Mouse (Mus musculus) heart, embryonic 10.5 days (tissue): ENCODE measurements at regions not wholly inside any gene's neighbourhood (a gene's known extent, or its start where the extent isn't known, plus 50 kb on each side); places are given as distances from the start of the nearest gene placed in this dataset.

Experiments used
- DNase-seq: peaks from one replicate; pipeline ENCODE4 v3.0.0-alpha.2; 2017; ENCODE audit warnings: low spot score
- H3K27ac ChIP-seq: fragments of 300-500 bp; sonication (generic); 2 replicates; pipeline ENCODE4 v1.5.1; 2016; ENCODE audit warnings: mild to moderate bottlenecking
- H3K27me3 ChIP-seq: fragments of 300-500 bp; sonication (generic); 2 replicates; pipeline ENCODE4 v1.6.1; 2016; ENCODE audit warnings: mild to moderate bottlenecking; ENCODE audit not compliant: poor library complexity, insufficient read depth, severe bottlenecking
- H3K36me3 ChIP-seq: fragments of 300-500 bp; sonication (generic); 2 replicates; pipeline ENCODE4 v1.6.1; 2016; ENCODE audit warnings: mild to moderate bottlenecking, moderate library complexity
- H3K4me1 ChIP-seq: fragments of 300-500 bp; sonication (generic); 2 replicates; pipeline ENCODE4 v1.6.1; 2016; ENCODE audit warnings: mild to moderate bottlenecking
- H3K4me3 ChIP-seq: fragments of 300-500 bp; sonication (generic); 2 replicates; pipeline ENCODE4 v1.5.1; 2016; ENCODE audit warnings: mild to moderate bottlenecking, moderate library complexity
- H3K9me3 ChIP-seq: fragments of 300-500 bp; sonication (generic); 2 replicates; pipeline ENCODE4 v1.6.1; 2016; ENCODE audit warnings: mild to moderate bottlenecking, moderate library complexity
- WGBS: fragments of 180-500 bp; shearing (Covaris S2); methylation state at CpG from one replicate; pipeline ENCODE4 v1.1.7; 2016; 5-methylcytosine and 5-hydroxymethylcytosine counted together

GRCm38 (mm10) chr11:112621385-112622120 lies 160.5 kb upstream of the Sox9 start:
- Histone ChIP-seq H3K36me3 (no peaks in the 10 kb centered on the region), H3K9me3 (no peaks in the 10 kb centered on the region), H3K4me1 (peaks cover 19% of the 10 kb centered on the region), H3K27ac (0 out of 2 replicates have a peak overlapping the region, but pooled peaks have one; percentile 73), H3K27me3 (no peaks in the 10 kb centered on the region; the same call in 1 of the 2 replicates), H3K4me3 (peak overlapping the region; percentile 40)
- 58% methylated on average over 9 of the region's 9 CpGs for WGBS
- DNase-seq, result no peak

GRCm38 (mm10) chr11:112649298-112649697 lies 132.7 kb upstream of the Sox9 start:
- WGBS, result 54% methylated on average over 9 of the region's 9 CpGs
- H3K4me3 ChIP-seq, result no peak overlapping the region
- H3K4me1 ChIP-seq, result no peaks in the 10 kb centered on the region
- H3K9me3 ChIP-seq, result no peaks in the 10 kb centered on the region
- H3K36me3 ChIP-seq, result no peaks in the 10 kb centered on the region
- H3K27me3 ChIP-seq, result no peaks in the 10 kb centered on the region
- no peak for DNase-seq
- H3K27ac ChIP-seq, result no peak overlapping the region

DNA sequence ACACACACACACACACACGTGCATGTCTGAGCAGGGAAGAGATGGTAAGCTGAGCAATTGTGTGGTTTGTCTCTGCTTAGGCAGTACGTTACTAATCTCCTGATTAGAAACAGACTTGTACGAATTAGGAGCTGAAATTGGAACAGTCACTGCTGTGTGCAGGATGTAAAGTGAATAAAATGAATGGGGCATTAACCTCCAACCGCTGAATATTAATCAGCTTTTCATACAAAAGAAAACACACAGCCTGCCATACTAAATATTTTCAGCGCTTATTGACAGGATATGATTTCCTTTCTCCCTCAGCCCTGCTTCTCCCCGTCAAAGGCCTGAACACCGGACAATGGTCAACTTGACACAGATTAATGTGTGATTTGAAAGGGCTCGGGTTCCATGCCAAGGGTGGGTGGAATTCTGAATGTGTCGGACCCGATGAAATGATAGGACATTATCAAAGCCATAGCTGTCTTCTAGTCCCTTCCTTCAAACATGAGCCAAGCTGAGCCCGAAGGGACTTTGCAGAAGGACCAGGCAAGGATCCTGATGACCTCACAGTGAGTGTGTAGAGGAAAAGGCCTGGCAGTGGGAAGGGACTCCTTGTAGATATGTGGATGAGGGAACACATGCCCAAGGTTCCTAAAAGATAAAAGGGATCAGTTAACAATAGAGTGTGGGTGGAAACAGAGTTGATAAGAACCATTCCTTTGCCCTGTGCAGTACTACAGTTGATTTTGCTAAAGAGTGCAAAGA lies 124.4 kb upstream of the Sox9 start:
- Histone ChIP-seq H3K36me3 (no peaks in the 10 kb centered on the region), H3K27me3 (no peaks in the 10 kb centered on the region), H3K4me3 (no peak overlapping the region), H3K9me3 (no peaks in the 10 kb centered on the region), H3K4me1 (peaks cover 8% of the 10 kb centered on the region), H3K27ac (no peak overlapping the region)
- WGBS, result 69% methylated on average over 11 of the region's 11 CpGs
- DNase-seq, result peak; percentile 71

DNA sequence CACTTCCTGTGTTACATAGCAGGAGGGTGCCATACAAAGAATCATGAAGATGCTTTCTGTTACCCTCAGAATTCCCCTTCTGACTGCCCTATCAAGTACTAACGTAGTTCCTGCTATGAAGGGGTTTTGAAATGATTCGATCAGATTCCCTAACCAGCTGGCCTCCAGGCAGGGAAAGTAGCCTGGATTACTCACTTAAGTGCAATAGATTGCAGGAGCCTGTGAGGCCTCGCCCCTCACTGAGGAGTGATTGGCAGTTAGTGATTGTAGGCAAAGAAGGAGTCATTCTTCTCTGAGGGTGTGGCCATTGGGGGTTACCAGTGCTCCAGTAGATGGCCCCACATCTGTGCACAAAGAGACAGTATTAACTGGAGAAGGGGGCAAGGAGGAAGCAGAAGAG lies 122.1 kb upstream of the Sox9 start:
- Histone ChIP-seq H3K4me1 (peaks cover 8% of the 10 kb centered on the region), H3K27ac (no peak overlapping the region), H3K36me3 (no peaks in the 10 kb centered on the region), H3K27me3 (no peaks in the 10 kb centered on the region), H3K4me3 (no peak overlapping the region), H3K9me3 (no peaks in the 10 kb centered on the region)
- 42% methylated on average over 3 of the region's 3 CpGs for WGBS
- peak; percentile 68 for DNase-seq

DNA sequence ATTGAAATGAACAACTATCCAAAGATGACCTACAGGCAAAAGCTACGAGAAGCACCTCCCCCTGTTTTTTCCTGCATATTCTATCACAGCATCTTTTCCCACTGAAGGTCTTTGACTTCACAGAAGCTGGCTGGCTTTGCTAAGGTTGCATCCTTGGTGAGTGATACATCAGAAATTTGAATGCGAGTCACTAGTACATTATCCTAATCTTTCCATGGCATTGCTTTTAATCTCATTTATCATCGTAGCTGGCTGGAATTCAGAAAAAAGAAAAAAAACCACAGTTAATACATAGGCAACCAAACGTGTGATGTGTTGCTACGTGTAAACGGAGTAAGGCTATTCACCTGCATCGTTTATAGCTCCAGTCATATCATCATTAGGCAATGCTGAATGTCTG lies 120.6 kb upstream of the Sox9 start:
- Histone ChIP-seq H3K27me3 (no peaks in the 10 kb centered on the region), H3K9me3 (no peaks in the 10 kb centered on the region), H3K4me1 (peaks cover 8% of the 10 kb centered on the region), H3K27ac (no peak overlapping the region), H3K36me3 (no peaks in the 10 kb centered on the region), H3K4me3 (no peak overlapping the region)
- WGBS, result 87% methylated on average over 7 of the region's 7 CpGs
- peak; percentile 13 for DNase-seq

DNA sequence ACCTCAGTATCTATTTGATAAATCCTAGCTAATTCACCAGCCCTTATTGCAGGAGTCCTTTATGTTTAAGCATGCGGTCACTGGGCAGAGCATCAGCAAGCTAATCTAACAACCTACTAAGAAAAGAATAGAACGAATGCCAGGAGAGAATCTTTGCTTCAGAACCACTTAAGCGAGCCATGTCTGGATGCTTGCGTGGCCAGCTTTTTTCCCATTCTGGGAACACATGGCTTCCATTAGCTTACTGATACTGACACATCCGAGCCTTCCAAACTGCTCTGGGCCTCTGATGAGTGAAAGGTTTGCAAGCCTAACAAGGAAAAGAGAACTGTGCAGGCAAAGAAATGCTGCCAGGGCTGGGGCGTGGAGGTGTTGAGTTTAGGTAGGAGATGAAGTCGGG lies 114.7 kb upstream of the Sox9 start:
- Histone ChIP-seq H3K36me3 (no peaks in the 10 kb centered on the region), H3K4me1 (no peaks in the 10 kb centered on the region), H3K4me3 (no peak overlapping the region), H3K27me3 (no peaks in the 10 kb centered on the region), H3K9me3 (no peaks in the 10 kb centered on the region), H3K27ac (no peak overlapping the region)
- no peak for DNase-seq
- WGBS, result 60% methylated on average over 7 of the region's 7 CpGs

- Histone ChIP-seq H3K36me3 (no peaks in the 10 kb centered on the region), H3K9me3 (no peaks in the 10 kb centered on the region), H3K27me3 (no peaks in the 10 kb centered on the region), H3K4me3 (no peak overlapping the region), H3K27ac (no peak overlapping the region), H3K4me1 (no peaks in the 10 kb centered on the region)
- 78% methylated on average over 4 of the region's 4 CpGs for WGBS
- no peak for DNase-seq
Measured at GRCm38 (mm10) chr11:112672086-112672485, 109.9 kb upstream of the Sox9 start.

GRCm38 (mm10) chr11:112690047-112690446 lies 92.0 kb upstream of the Sox9 start:
- no peaks in the 10 kb centered on the region for H3K27me3 ChIP-seq
- H3K36me3 ChIP-seq, result no peaks in the 10 kb centered on the region
- peak; percentile 75 for DNase-seq
- H3K4me1 ChIP-seq, result no peaks in the 10 kb centered on the region
- no peaks in the 10 kb centered on the region for H3K9me3 ChIP-seq
- no peak overlapping the region for H3K4me3 ChIP-seq
- WGBS, result 37% methylated on average over 4 of the region's 4 CpGs
- H3K27ac ChIP-seq, result no peak overlapping the region

DNA sequence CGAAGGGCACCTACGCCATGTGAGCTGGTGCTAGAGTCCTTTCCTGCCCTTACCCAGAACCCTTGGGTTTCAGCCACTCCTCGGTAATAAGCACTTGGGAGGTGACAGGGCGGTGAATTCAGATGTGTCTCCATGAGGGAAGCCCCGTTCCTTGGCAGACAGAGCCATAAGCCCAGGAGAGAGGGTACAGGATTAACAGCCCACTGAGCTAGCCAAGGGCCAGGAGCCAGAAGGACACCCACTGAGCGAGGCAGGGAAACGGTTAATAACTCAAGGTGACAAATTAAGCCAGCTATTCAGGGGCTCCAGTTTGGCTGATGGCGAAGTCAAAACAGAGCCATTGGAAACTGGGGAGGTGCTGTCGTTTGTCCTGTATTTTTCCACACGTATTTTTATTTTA lies 75.9 kb upstream of the Sox9 start:
- H3K36me3 ChIP-seq, result no peaks in the 10 kb centered on the region
- 76% methylated on average over 10 of the region's 10 CpGs for WGBS
- H3K4me3 ChIP-seq, result no peak overlapping the region
- H3K27me3 ChIP-seq, result no peaks in the 10 kb centered on the region
- H3K27ac ChIP-seq, result no peak overlapping the region
- no peaks in the 10 kb centered on the region for H3K9me3 ChIP-seq
- no peaks in the 10 kb centered on the region for H3K4me1 ChIP-seq
- DNase-seq, result no peak

GRCm38 (mm10) chr11:112708119-112708730 lies 73.8 kb upstream of the Sox9 start:
- 77% methylated on average over 11 of the region's 11 CpGs for WGBS
- Histone ChIP-seq H3K4me1 (no peaks in the 10 kb centered on the region), H3K27me3 (no peaks in the 10 kb centered on the region), H3K27ac (no peak overlapping the region), H3K4me3 (no peak overlapping the region), H3K36me3 (no peaks in the 10 kb centered on the region), H3K9me3 (no peaks in the 10 kb centered on the region)
- no peak for DNase-seq

DNA sequence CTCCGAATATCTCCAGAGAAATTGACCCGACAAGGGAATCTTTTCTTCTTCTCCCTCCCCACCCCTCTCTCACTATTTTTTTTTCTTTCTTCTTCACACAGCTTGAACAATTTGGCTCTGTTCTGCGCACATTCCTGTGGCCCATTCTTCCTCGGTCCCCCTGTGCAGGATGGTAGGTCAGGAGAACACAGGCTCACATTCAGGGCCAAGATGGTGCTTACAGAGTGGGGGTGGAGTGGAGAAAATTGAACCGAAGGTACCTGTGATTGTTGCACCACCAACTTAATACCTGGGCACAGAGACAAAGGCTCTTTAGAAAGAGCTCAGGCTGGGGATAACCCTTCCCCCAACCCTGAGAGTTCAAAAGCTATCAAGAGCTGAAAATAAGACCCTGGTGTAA lies 70.4 kb upstream of the Sox9 start:
- Histone ChIP-seq H3K27me3 (no peaks in the 10 kb centered on the region), H3K9me3 (no peaks in the 10 kb centered on the region), H3K36me3 (no peaks in the 10 kb centered on the region), H3K4me3 (no peak overlapping the region), H3K27ac (no peak overlapping the region), H3K4me1 (peaks cover 6% of the 10 kb centered on the region)
- DNase-seq, result no peak
- WGBS, result 61% methylated on average over 5 of the region's 5 CpGs

DNA sequence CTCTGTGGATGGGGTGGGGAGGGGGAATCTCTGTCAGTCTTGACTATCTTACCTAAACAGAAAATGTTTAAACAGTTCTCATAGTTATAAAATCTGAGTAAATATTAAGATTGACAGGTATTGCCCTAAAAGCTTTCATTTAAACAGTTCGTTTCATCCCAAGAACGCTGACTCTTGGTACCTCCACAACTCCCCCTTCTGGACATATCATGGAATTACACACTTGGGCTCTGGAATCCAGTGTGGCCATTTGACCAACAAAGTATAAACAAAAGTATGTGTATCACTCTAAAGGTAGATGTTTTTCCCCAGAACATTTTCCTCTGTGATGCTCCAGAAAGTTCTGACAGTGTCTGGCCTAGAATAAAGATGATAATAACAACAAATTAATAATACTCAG lies 63.5 kb upstream of the Sox9 start:
- no peak overlapping the region for H3K27ac ChIP-seq
- H3K36me3 ChIP-seq, result no peaks in the 10 kb centered on the region
- H3K4me3 ChIP-seq, result no peak overlapping the region
- H3K4me1 ChIP-seq, result peaks cover 8% of the 10 kb centered on the region
- no peaks in the 10 kb centered on the region; the same call in 1 of the 2 replicates for H3K27me3 ChIP-seq
- DNase-seq, result no peak
- peaks cover 3% of the 10 kb centered on the region; the same call in 1 of the 2 replicates for H3K9me3 ChIP-seq
- WGBS, result 77% methylated on average over 2 of the region's 2 CpGs

- Histone ChIP-seq H3K4me3 (no peak overlapping the region), H3K27ac (no peak overlapping the region), H3K4me1 (peaks cover 8% of the 10 kb centered on the region), H3K9me3 (peaks cover 3% of the 10 kb centered on the region; the same call in 1 of the 2 replicates), H3K36me3 (no peaks in the 10 kb centered on the region), H3K27me3 (no peaks in the 10 kb centered on the region; the same call in 1 of the 2 replicates)
- WGBS, result 90% methylated on average over 4 of the region's 4 CpGs
- DNase-seq, result no peak
Measured at GRCm38 (mm10) chr11:112720652-112721051, 61.4 kb upstream of the Sox9 start.
